21 mouse cellular contexts compared by ENCODE assay signal in the genomic region with DNA sequence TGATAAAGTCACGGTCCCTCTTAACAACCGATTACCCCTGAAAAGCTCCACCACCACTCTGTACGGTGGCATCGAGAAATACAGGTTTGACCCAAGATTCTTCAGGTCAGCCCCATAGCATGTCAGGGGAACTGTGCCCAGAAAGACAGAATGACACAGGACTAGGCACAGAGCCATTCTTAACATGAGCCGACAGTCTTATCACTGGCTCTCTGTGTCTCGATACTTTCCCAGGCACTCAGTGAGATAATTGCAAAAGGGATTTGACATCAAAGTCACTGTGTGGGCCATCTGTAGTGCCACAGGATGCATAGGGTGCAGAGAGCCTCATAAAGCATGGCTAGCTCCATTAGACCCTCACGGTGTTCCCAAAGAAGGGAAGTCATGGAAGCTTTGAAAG. TPM values are rescaled to one million over a fixed set of nuclear protein-coding genes. Genes with fewer than 3 reads are reported as not detected.
DNase-seq lines count a peak whose midpoint lies in the region; ATAC-seq lines count a peak whose summit lies in the region.
"Had no signal": no experiment of that assay in that cellular context is flagged by ENCODE, and none has a peak within 500 bp of the region (broad histone marks: within the 10 kb centered on the region; RNA-seq: fewer than 3 reads in every experiment).

No protein-coding gene starts in this region.

- H3K4me3 ChIP-seq in heart, embryonic 10.5 days = no peak overlapping the region
- no peak overlapping the region for H3K4me3 ChIP-seq in heart, embryonic 16.5 days (ENCODE audit: low read length)
- H3K4me3 ChIP-seq: embryonic facial prominence, embryonic 13.5 days; erythroblast, embryonic 14.5 days; forebrain, embryonic 12.5 days; liver, embryonic 15.5 days had no signal

- H3K4me2 ChIP-seq in heart, embryonic 16.5 days (ENCODE audit: low read depth, low read length) = no peak overlapping the region
- H3K4me2 ChIP-seq: embryonic facial prominence, embryonic 13.5 days; forebrain, embryonic 12.5 days; liver, embryonic 15.5 days; midbrain, embryonic 11.5 days had no signal

- no peaks in the 10 kb centered on the region for H3K9me3 ChIP-seq in heart, embryonic 10.5 days
- H3K9me3 ChIP-seq in heart, embryonic 16.5 days (replicated peaks; ENCODE audit: control insufficient read depth, low read length) = no peaks in the 10 kb centered on the region
- H3K9me3 ChIP-seq: embryonic facial prominence, embryonic 13.5 days; forebrain, embryonic 12.5 days; liver, embryonic 15.5 days had no signal

- ATAC-seq in heart, embryonic 16.5 days (replicated peaks; ENCODE audit: extremely low read depth, insufficient read depth, low FRiP score) = peak; percentile 50
- ATAC-seq: hindbrain, postnatal 0 days had no signal

- H3K27ac ChIP-seq in heart, embryonic 10.5 days = peak overlapping the region; percentile 59; the same call in 1 of the 2 replicates
- H3K27ac ChIP-seq in heart, embryonic 16.5 days (ENCODE audit: low read length) = peak overlapping the region; percentile 97
- H3K27ac ChIP-seq: embryonic facial prominence, embryonic 13.5 days; forebrain, embryonic 12.5 days; hindbrain, postnatal 0 days; liver, embryonic 15.5 days; macrophage; stomach, postnatal 0 days had no signal

- DNase-seq in heart, adult 11 months = peak; percentile 94
- no peak for DNase-seq in heart, postnatal 25 days (ENCODE audit: low spot score)
- no peak for DNase-seq in heart, embryonic 10.5 days (ENCODE audit: low spot score)
- DNase-seq in ovary, adult 18-20 months (ENCODE audit: low spot score) = no peak
- DNase-seq in urinary bladder, postnatal 4 days (ENCODE audit: low spot score in 2 of 2) = no peak
- no peak for DNase-seq in layer of hippocampus, postnatal 14 days (ENCODE audit: low spot score in 2 of 2)
- DNase-seq: adrenal gland, postnatal 10 days; cerebellum, adult 2 months; gastrocnemius, postnatal 36 days; liver; right cerebral cortex, postnatal 14 days; thymus, adult 2 months had no signal

- H3K36me3 ChIP-seq in heart, embryonic 10.5 days = no peaks in the 10 kb centered on the region
- H3K36me3 ChIP-seq in heart, embryonic 16.5 days (ENCODE audit: control insufficient read depth, insufficient read depth) = no peaks in the 10 kb centered on the region
- H3K36me3 ChIP-seq: embryonic facial prominence, embryonic 13.5 days; forebrain, embryonic 12.5 days; liver, embryonic 15.5 days had no signal

- intact Hi-C loops in heart, postnatal 25 days (cut with DNase I) = no loop called here

- WGBS in heart, embryonic 10.5 days = 30% methylated on average over 7 of the region's 7 CpGs
- 28% methylated on average over 7 of the region's 7 CpGs for WGBS in heart, embryonic 16.5 days

- no peak overlapping the region for H3K9ac ChIP-seq in heart, embryonic 16.5 days (ENCODE audit: low read length)
- H3K9ac ChIP-seq: embryonic facial prominence, embryonic 13.5 days; forebrain, embryonic 12.5 days; liver, embryonic 15.5 days had no signal

- peaks cover 38% of the 10 kb centered on the region for H3K4me1 ChIP-seq in heart, embryonic 10.5 days
- peaks cover 43% of the 10 kb centered on the region for H3K4me1 ChIP-seq in heart, embryonic 16.5 days (ENCODE audit: control insufficient read depth, insufficient read depth, low read length)
- H3K4me1 ChIP-seq: forebrain, embryonic 12.5 days; liver, embryonic 15.5 days had no signal

- no peaks in the 10 kb centered on the region for H3K27me3 ChIP-seq in heart, embryonic 10.5 days (ENCODE audit: insufficient read depth, poor library complexity, severe bottlenecking)
- no peaks in the 10 kb centered on the region for H3K27me3 ChIP-seq in heart, embryonic 16.5 days (ENCODE audit: control insufficient read depth, insufficient read depth, low read length)
- H3K27me3 ChIP-seq: embryonic facial prominence, embryonic 13.5 days; forebrain, embryonic 12.5 days; liver, embryonic 15.5 days had no signal

RNA-seq across cellular contexts. Expression of gene Tbc1d7, which starts 37.9 kb away (rescaled TPM):
- total RNA-seq in heart, postnatal 25 days (2021) = 10 to 100 TPM; 35.9 to 43.0 TPM
- polyA plus RNA-seq in heart, embryonic 10.5 days (2016; fragmentation: Nextera tagmentation; extraction: Ambion mirVana) = 55.0 and 55.8 TPM in 2 replicates
- polyA plus RNA-seq in heart, embryonic 16.5 days (2015; fragmentation: Nextera tagmentation; extraction: Ambion mirVana) = 57.7 and 57.8 TPM in 2 replicates
- 10 to 100 TPM; 33.5 to 40.2 TPM for total RNA-seq in layer of hippocampus, postnatal 14 days (2021)
